Mouse (Mus musculus): Measurements from ENCODE around the gene Chd1. TPM values are rescaled to one million over a fixed set of nuclear protein-coding genes. Genes with fewer than 3 reads are reported as not detected.

Chd1 gene
- polyA plus RNA-seq, 1 experiment from 2014 or later, result 18.3 TPM

DNA sequence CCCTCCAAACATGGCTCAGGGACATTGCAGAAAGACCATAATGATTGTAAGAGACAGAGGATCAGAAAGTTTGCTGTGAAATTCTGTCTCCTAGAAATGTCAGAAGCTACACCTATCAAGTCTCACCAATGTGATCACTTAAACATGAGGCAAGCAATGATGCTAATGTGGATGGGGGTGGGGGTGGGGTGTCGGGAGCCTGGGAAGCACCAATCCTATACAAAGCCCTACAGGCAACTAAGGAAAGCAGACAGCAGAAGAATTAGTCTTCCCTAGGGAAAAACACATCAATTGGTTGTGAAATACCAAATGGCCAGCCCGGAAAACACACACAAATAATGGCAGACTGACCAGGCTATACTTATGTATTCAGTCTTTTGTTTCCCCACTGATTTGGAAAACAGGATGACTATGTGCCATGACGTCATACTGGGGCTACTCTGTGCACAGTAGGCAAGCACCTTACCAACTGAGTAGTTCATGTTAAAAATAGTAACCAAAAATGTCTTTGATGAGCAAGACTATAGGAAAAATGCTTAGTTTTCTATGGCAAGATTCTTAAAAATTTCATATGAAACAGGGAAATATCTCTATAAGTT, 94.5 kb downstream of the Chd1 start:
- Histone ChIP-seq H3K27me3 (ENCODE audit: control insufficient read depth, insufficient read depth, low read depth, low read length) (no peaks in the 10 kb centered on the region), H3K36me3 (ENCODE audit: control insufficient read depth, insufficient read depth, low read length) (no peaks in the 10 kb centered on the region), H3K4me3 (ENCODE audit: low read length) (no peak overlapping the region), H3K27ac (ENCODE audit: low read length) (no peak overlapping the region), H3K4me1 (replicated peaks; ENCODE audit: control insufficient read depth, insufficient read depth, low read length) (no peaks in the 10 kb centered on the region), H3K9me3 (ENCODE audit: control insufficient read depth, low read length) (no peaks in the 10 kb centered on the region), H3K9ac (ENCODE audit: low read length) (no peak overlapping the region), H3K4me2 (ENCODE audit: low read depth, low read length) (no peak overlapping the region)
- no peak for ATAC-seq (ENCODE audit: low read depth)
- WGBS, result 70% methylated on average over 3 of the region's 3 CpGs

DNA sequence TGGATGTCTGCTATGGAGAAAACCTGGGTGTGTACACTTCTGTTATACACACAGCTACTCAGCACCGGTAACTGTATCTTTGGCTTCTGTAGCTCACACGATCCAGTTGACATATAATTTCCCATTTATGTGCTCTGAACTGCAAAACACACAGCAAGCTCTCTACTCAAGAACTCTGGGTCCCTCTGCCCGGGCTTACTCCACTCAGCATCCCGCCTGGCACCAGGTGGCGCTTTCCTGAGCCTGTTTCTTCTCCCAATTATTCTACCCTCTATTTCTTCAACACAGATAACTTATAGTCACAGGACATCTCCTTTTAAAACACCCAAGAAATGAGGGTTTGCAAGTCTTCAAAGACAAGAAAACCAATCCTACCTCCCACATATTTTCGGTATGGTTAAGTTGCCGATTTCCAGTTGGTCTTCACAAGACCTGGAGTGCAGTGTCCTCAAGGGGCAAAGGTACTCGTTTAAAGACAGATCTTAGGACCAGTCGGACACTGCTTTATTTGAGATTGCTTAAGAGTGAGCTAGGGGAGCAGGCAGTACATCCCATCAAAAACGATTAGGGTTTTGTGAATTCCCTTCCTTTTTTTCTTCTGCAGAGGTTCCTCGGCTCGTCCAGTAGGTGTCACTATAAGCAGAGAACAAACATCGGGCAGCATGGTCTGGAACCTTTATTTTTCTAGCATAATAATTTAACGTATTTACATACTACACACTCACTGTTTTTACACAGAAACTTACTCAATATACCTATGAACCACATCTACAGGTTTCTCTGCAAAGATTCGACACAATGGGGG, 99.4 kb downstream of the Chd1 start:
- H3K4me1 ChIP-seq (replicated peaks; ENCODE audit: control insufficient read depth, insufficient read depth, low read length), result peaks cover 14% of the 10 kb centered on the region
- H3K9ac ChIP-seq (ENCODE audit: low read length), result no peak overlapping the region
- no peak overlapping the region for H3K4me2 ChIP-seq (ENCODE audit: low read depth, low read length)
- peak; percentile 30; the same call in 1 of the 2 replicates for ATAC-seq (ENCODE audit: low read depth)
- H3K4me3 ChIP-seq (ENCODE audit: low read length), result no peak overlapping the region
- no peaks in the 10 kb centered on the region for H3K27me3 ChIP-seq (ENCODE audit: control insufficient read depth, insufficient read depth, low read depth, low read length)
- no peak overlapping the region for H3K27ac ChIP-seq (ENCODE audit: low read length)
- H3K36me3 ChIP-seq (ENCODE audit: control insufficient read depth, insufficient read depth, low read length), result peaks cover 9% of the 10 kb centered on the region
- WGBS, result 48% methylated on average over 15 of the region's 15 CpGs
- H3K9me3 ChIP-seq (ENCODE audit: control insufficient read depth, low read length), result no peaks in the 10 kb centered on the region

DNA sequence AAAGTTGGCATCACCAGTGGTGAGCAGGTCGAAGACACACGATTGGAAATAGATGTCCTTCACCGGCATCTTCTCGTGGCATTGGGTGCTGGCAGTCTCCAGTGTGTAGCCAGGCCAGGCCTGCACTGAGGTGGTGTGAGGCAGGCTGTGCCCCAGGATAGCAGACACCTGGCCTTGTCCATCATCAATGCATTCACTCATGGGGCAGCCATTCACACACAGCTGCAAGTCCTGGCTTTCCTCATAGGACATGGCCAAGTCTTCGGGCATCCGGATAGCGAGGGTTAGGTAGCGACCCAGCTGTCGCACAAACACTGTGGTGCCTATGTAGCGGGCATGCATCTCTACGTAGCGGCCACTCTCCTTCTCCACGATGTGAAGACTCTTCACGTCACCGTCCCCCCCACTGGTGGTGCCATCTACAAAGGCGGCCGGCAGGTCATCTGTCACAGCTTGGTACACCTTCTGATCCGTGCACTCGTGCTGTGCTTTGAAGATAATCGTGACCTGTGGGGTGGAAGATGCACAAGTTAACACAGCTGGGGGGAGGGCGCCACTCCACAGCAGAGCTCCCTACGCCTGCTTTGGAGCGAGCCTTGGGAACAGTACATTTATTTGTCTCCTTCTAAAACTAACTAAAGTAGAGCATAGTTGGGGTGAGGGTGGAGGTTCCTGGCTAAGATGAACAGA, 102.7 kb downstream of the Chd1 start:
- no peak overlapping the region for H3K4me2 ChIP-seq (ENCODE audit: low read depth, low read length)
- peaks cover 36% of the 10 kb centered on the region for H3K4me1 ChIP-seq (replicated peaks; ENCODE audit: control insufficient read depth, insufficient read depth, low read length)
- 81% methylated on average over 23 of the region's 23 CpGs for whole genome bisulfite sequencing
- H3K27me3 ChIP-seq (ENCODE audit: control insufficient read depth, insufficient read depth, low read depth, low read length), result no peaks in the 10 kb centered on the region
- no peaks in the 10 kb centered on the region for H3K9me3 ChIP-seq (ENCODE audit: control insufficient read depth, low read length)
- no peak overlapping the region for H3K9ac ChIP-seq (ENCODE audit: low read length)
- no peak for ATAC-seq (ENCODE audit: low read depth)
- no peak overlapping the region for H3K4me3 ChIP-seq (ENCODE audit: low read length)
- peaks cover 9% of the 10 kb centered on the region for H3K36me3 ChIP-seq (ENCODE audit: control insufficient read depth, insufficient read depth, low read length)
- no peak overlapping the region for H3K27ac ChIP-seq (ENCODE audit: low read length)

DNA sequence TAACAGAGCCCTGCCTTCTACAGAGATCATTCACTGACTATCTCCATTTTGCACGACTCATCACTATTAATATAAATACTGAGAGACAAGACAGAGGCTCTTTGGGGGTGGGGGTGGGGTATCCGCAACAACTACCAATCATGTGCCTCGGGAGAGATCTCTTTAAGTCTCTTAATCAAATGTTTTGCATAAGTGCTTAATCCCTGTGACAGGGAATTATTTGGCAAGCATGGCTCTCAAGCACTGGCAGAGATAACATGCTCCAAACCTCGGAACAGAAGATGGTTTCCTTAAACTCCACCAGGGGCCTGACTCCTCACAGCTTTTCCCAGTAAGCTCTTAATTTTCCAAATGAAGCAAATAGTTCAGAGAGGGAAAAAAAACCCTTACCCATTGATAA, 103.2 kb downstream of the Chd1 start:
- Histone ChIP-seq H3K4me2 (ENCODE audit: low read depth, low read length) (no peak overlapping the region), H3K4me1 (replicated peaks; ENCODE audit: control insufficient read depth, insufficient read depth, low read length) (peaks cover 39% of the 10 kb centered on the region), H3K4me3 (ENCODE audit: low read length) (no peak overlapping the region), H3K9ac (ENCODE audit: low read length) (no peak overlapping the region; the same call in 1 of the 2 replicates), H3K27ac (ENCODE audit: low read length) (no peak overlapping the region; the same call in 1 of the 2 replicates), H3K27me3 (ENCODE audit: control insufficient read depth, insufficient read depth, low read depth, low read length) (no peaks in the 10 kb centered on the region), H3K36me3 (ENCODE audit: control insufficient read depth, insufficient read depth, low read length) (peaks cover 9% of the 10 kb centered on the region), H3K9me3 (ENCODE audit: control insufficient read depth, low read length) (no peaks in the 10 kb centered on the region)
- WGBS, result 30% methylated on average over 4 of the region's 4 CpGs
- no peak for ATAC-seq (ENCODE audit: low read depth)

DNA sequence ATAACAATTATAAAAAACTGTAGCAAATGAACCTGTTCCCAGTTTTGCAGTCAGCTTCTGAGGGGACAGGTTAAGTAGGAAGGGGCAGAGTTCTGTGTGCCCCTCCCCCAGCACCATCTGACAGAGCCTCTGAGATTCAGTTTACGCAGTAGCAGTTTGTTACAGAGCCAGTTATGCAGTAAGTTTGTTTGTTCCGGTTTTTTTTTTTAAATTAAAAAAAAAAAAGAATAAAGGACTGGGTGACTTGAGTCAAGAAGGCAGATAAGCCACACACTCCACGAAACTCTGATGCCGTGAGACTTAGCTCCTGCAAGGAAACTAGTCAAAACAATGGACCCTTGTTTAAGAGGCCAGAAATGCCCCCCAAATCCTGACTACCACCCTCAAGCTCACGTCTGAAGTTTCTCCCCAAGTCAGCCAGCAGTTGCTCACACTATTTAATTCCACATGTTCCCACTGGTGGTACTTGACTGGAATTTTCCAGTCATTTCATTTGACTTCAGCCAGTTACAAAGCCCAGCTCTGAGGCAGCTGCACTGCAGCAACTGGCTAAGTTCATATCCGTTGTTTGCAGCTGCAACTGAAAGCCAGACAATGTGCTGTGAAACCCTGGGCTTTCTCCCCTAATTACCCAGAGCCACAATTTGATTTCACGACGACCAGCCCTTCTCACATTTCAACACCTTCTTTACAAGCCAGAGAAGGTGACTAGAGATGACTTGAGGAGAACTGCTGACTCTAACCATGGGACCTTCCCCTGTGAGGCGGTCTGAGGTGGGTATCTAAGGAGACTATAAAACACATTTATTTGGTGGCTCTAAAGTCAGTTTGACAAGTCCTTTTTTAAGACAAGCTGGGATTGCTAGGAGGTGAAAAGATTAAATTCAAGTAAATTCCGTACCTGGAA, 104.0 kb downstream of the Chd1 start:
- Histone ChIP-seq H3K4me3 (ENCODE audit: low read length) (no peak overlapping the region), H3K36me3 (ENCODE audit: control insufficient read depth, insufficient read depth, low read length) (peaks cover 9% of the 10 kb centered on the region), H3K4me2 (ENCODE audit: low read depth, low read length) (no peak overlapping the region), H3K9me3 (ENCODE audit: control insufficient read depth, low read length) (no peaks in the 10 kb centered on the region), H3K27me3 (ENCODE audit: control insufficient read depth, insufficient read depth, low read depth, low read length) (no peaks in the 10 kb centered on the region), H3K27ac (ENCODE audit: low read length) (peak overlapping the region; percentile 71), H3K9ac (ENCODE audit: low read length) (no peak overlapping the region; the same call in 1 of the 2 replicates), H3K4me1 (replicated peaks; ENCODE audit: control insufficient read depth, insufficient read depth, low read length) (peaks cover 44% of the 10 kb centered on the region)
- ATAC-seq (ENCODE audit: low read depth), result peak; percentile 56
- WGBS, result 14% methylated on average over 10 of the region's 10 CpGs

DNA sequence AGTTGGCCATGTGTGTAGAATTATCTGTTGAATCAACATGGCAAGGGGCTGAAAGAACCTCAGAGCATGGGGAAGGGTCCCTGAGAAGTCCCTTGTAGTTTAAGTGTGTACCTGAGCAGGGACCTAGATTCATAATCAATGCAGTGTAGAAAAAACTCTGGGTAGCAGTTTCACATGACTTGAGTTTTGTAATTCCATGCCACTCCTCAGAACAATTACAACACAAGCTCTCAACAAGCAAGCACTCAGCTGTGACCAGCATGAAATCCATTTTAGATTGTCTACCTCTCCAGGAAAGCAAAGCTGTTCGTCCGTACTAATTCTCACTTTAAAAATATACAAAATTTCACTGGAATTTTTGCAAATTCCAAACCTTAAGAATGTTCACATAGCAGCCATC, 105.2 kb downstream of the Chd1 start:
- H3K4me2 ChIP-seq (ENCODE audit: low read depth, low read length), result no peak overlapping the region
- H3K4me1 ChIP-seq (replicated peaks; ENCODE audit: control insufficient read depth, insufficient read depth, low read length), result peaks cover 54% of the 10 kb centered on the region
- H3K36me3 ChIP-seq (ENCODE audit: control insufficient read depth, insufficient read depth, low read length), result peaks cover 9% of the 10 kb centered on the region
- H3K27ac ChIP-seq (ENCODE audit: low read length), result no peak overlapping the region
- no peaks in the 10 kb centered on the region for H3K27me3 ChIP-seq (ENCODE audit: control insufficient read depth, insufficient read depth, low read depth, low read length)
- no peaks in the 10 kb centered on the region for H3K9me3 ChIP-seq (ENCODE audit: control insufficient read depth, low read length)
- no peak overlapping the region for H3K9ac ChIP-seq (ENCODE audit: low read length)
- no peak for ATAC-seq (ENCODE audit: low read depth)
- WGBS, result 63% methylated on average over 2 of the region's 2 CpGs
- H3K4me3 ChIP-seq (ENCODE audit: low read length), result no peak overlapping the region

DNA sequence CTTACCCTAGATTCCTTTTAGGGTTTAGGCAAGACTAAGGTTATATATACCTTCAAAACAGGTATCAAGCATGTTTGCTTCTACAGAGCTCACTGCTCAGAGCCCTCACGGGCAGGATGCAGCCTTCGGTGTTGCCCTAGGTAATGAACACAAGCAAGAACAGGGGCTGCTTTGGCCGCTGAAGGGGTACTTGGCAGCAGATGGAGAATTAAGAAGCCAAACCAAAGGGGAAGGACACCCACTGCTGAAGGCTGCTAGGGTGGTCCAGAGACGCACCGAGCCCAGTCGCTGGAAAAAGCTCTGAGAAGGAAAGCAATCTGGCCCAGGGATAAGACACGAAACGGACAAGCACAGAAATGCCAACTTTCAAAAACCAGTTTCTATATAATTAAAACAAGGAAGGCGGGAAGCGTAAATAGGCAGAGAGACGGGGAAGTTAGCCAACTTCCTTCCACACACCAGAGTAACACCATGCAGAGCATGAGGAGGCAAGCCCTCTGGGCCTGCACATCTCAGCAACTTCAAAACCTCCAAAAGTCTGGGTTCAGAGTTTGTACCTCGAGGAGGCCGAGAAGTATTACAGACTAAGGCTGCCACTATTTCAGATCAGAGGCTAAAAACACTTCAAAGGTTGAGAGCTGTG, 107.5 kb downstream of the Chd1 start:
- Histone ChIP-seq H3K27me3 (ENCODE audit: control insufficient read depth, insufficient read depth, low read depth, low read length) (no peaks in the 10 kb centered on the region), H3K9me3 (ENCODE audit: control insufficient read depth, low read length) (no peaks in the 10 kb centered on the region), H3K4me3 (ENCODE audit: low read length) (no peak overlapping the region), H3K36me3 (ENCODE audit: control insufficient read depth, insufficient read depth, low read length) (peaks cover 3% of the 10 kb centered on the region), H3K9ac (ENCODE audit: low read length) (0 out of 2 replicates have a peak overlapping the region, but pooled peaks have one; percentile 4), H3K4me1 (replicated peaks; ENCODE audit: control insufficient read depth, insufficient read depth, low read length) (peaks cover 61% of the 10 kb centered on the region), H3K27ac (ENCODE audit: low read length) (no peak overlapping the region; the same call in 1 of the 2 replicates), H3K4me2 (ENCODE audit: low read depth, low read length) (no peak overlapping the region)
- WGBS, result 71% methylated on average over 13 of the region's 13 CpGs
- ATAC-seq (ENCODE audit: low read depth), result no peak

DNA sequence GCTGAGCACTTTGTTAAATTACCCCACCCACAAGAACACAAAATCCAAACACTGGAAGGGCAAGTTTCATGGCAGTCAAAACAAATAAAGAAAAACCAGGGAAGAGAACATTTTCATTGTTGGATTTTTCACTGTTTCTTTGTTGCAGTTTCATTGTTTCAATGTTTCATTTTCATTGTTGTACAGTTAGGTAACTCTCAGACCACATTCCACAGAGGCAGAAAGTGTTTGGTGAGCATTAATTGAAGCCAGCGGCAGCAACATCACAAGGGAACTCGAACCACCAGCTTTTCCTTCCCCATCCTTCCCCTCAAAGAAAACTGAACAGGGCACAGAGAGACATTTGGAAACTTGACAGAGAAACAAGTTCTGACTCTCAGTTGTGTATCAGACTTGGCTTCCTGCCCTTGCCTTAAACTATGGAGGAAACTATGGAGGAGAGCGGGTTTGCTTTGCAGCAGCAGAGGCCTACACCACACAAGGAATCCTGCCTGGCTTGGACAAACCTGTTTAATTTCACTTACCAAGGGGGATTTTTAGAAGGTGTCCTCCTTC, 109.0 kb downstream of the Chd1 start:
- no peaks in the 10 kb centered on the region for H3K27me3 ChIP-seq (ENCODE audit: control insufficient read depth, insufficient read depth, low read depth, low read length)
- no peak; the same call in 1 of the 2 replicates for ATAC-seq (ENCODE audit: low read depth)
- no peak overlapping the region for H3K4me3 ChIP-seq (ENCODE audit: low read length)
- H3K4me2 ChIP-seq (ENCODE audit: low read depth, low read length), result no peak overlapping the region
- no peak overlapping the region for H3K9ac ChIP-seq (ENCODE audit: low read length)
- H3K9me3 ChIP-seq (ENCODE audit: control insufficient read depth, low read length), result no peaks in the 10 kb centered on the region
- 24% methylated on average over 3 of the region's 3 CpGs for WGBS
- peak overlapping the region; percentile 61 for H3K27ac ChIP-seq (ENCODE audit: low read length)
- H3K36me3 ChIP-seq (ENCODE audit: control insufficient read depth, insufficient read depth, low read length), result no peaks in the 10 kb centered on the region
- H3K4me1 ChIP-seq (replicated peaks; ENCODE audit: control insufficient read depth, insufficient read depth, low read length), result peaks cover 54% of the 10 kb centered on the region

Measured in lung, embryonic 16.5 days (tissue).